Mouse (Mus musculus): ENCODE measurements at regions not wholly inside any gene's neighbourhood (a gene's known extent, or its start where the extent isn't known, plus 50 kb on each side); places are given as distances from the start of the nearest gene placed in this dataset.

GRCm38 (mm10) chr13:101153760-101154159 lies 320.5 kb upstream of the Slc30a5 start:
- TF ChIP-seq CTCF (IDR thresholded peaks at IDR 0.05) = no peak
- DNase-seq (ENCODE audit: low read depth, low spot score) = no peak
- ATAC-seq = no peak
- in situ Hi-C loops (cut with MboI; ENCODE audit: low pct_unique_long_range_greater_than_20kb) = loop anchor here (25.0 kb wide), 1 partner anchor 534 kb away; no protein-coding TSS in a partner anchor
- H3K27me3 ChIP-seq = no peaks in the 10 kb centered on the region
- CTCF ChIA-PET = no interaction called here
- POLR2A ChIA-PET = interaction anchor here (0.7 kb wide), 2 partner anchors 20 to 214 kb away, joined by 3 to 4 read pairs; no protein-coding TSS in a partner anchor

GRCm38 (mm10) chr13:101142761-101143160 lies 309.5 kb upstream of the Slc30a5 start:
- ChIA-PET POLR2A (no interaction called here), CTCF (no interaction called here)
- no peak for ATAC-seq
- no peaks in the 10 kb centered on the region for H3K27me3 ChIP-seq
- TF ChIP-seq CTCF (IDR thresholded peaks at IDR 0.05) = no peak
- in situ Hi-C loops (cut with MboI; ENCODE audit: low pct_unique_long_range_greater_than_20kb) = no loop called here
- no peak for DNase-seq (ENCODE audit: low read depth, low spot score)

- POLR2A ChIA-PET = no interaction called here
Measured at GRCm38 (mm10) chr13:101142104-101142735, 309.0 kb upstream of the Slc30a5 start.

GRCm38 (mm10) chr13:101129466-101129865 lies 296.2 kb upstream of the Slc30a5 start:
- CTCF ChIA-PET = no interaction called here
- DNase-seq (ENCODE audit: low read depth, low spot score) (no peak), ATAC-seq (no peak)
- POLR2A ChIA-PET = interaction anchor here (0.7 kb wide), 1 partner anchor 402 kb away, joined by 3 read pairs; no protein-coding TSS in a partner anchor
- H3K27me3 ChIP-seq = no peaks in the 10 kb centered on the region
- in situ Hi-C loops (cut with MboI; ENCODE audit: low pct_unique_long_range_greater_than_20kb) = no loop called here
- no peak for TF ChIP-seq CTCF (IDR thresholded peaks at IDR 0.05)

More at GRCm38 (mm10) chr13:101142104-101142735, 309.0 kb upstream of the Slc30a5 start:
- no peak for TF ChIP-seq CTCF (IDR thresholded peaks at IDR 0.05)
- in situ Hi-C loops (cut with MboI; ENCODE audit: low pct_unique_long_range_greater_than_20kb) = no loop called here
- DNase-seq (ENCODE audit: low read depth, low spot score) (no peak), ATAC-seq (no peak)
- H3K27me3 ChIP-seq = no peaks in the 10 kb centered on the region
- CTCF ChIA-PET = no interaction called here

GRCm38 (mm10) chr13:101127808-101128207 lies 294.6 kb upstream of the Slc30a5 start:
- no peak for TF ChIP-seq CTCF (IDR thresholded peaks at IDR 0.05)
- DNase-seq (ENCODE audit: low read depth, low spot score) (peak; percentile 37), ATAC-seq (no peak)
- in situ Hi-C loops (cut with MboI; ENCODE audit: low pct_unique_long_range_greater_than_20kb) = no loop called here
- CTCF ChIA-PET = no interaction called here
- POLR2A ChIA-PET = no interaction called here
- no peaks in the 10 kb centered on the region for H3K27me3 ChIP-seq

GRCm38 (mm10) chr13:101127262-101127661 lies 294.0 kb upstream of the Slc30a5 start:
- POLR2A ChIA-PET = no interaction called here
- in situ Hi-C loops (cut with MboI; ENCODE audit: low pct_unique_long_range_greater_than_20kb) = no loop called here
- CTCF ChIA-PET = no interaction called here
- H3K27me3 ChIP-seq = no peaks in the 10 kb centered on the region
- no peak for DNase-seq (ENCODE audit: low read depth, low spot score)
- TF ChIP-seq CTCF (IDR thresholded peaks at IDR 0.05) = no peak
- ATAC-seq = no peak

- ATAC-seq = no peak
Measured at GRCm38 (mm10) chr13:101117311-101117710, 284.1 kb upstream of the Slc30a5 start.

GRCm38 (mm10) chr13:101115296-101115695 lies 282.1 kb upstream of the Slc30a5 start:
- H3K27me3 ChIP-seq = peaks cover 3% of the 10 kb centered on the region
- no peak for ATAC-seq
- in situ Hi-C loops (cut with MboI; ENCODE audit: low pct_unique_long_range_greater_than_20kb) = no loop called here
- no peak for TF ChIP-seq CTCF (IDR thresholded peaks at IDR 0.05)
- no peak for DNase-seq (ENCODE audit: low read depth, low spot score)
- ChIA-PET POLR2A (no interaction called here), CTCF (no interaction called here)

More at GRCm38 (mm10) chr13:101117311-101117710, 284.1 kb upstream of the Slc30a5 start:
- peaks cover 3% of the 10 kb centered on the region for H3K27me3 ChIP-seq
- no peak for DNase-seq (ENCODE audit: low read depth, low spot score)
- in situ Hi-C loops (cut with MboI; ENCODE audit: low pct_unique_long_range_greater_than_20kb) = no loop called here
- peak; percentile 43 for TF ChIP-seq CTCF (IDR thresholded peaks at IDR 0.05)
- POLR2A ChIA-PET = no interaction called here
- CTCF ChIA-PET = interaction anchor here (1.6 kb wide), 1 partner anchor 274 kb away, joined by 3 read pairs; no protein-coding TSS in a partner anchor

GRCm38 (mm10) chr13:101112176-101112575 lies 278.9 kb upstream of the Slc30a5 start:
- CTCF ChIA-PET = no interaction called here
- ATAC-seq = no peak
- in situ Hi-C loops (cut with MboI; ENCODE audit: low pct_unique_long_range_greater_than_20kb) = no loop called here

GRCm38 (mm10) chr13:101111773-101112172 lies 278.5 kb upstream of the Slc30a5 start:
- CTCF ChIA-PET = no interaction called here
- POLR2A ChIA-PET = interaction anchor here (0.5 kb wide), 1 partner anchor 1137 kb away, joined by 4 read pairs; no protein-coding TSS in a partner anchor
- in situ Hi-C loops (cut with MboI; ENCODE audit: low pct_unique_long_range_greater_than_20kb) = no loop called here
- H3K27me3 ChIP-seq = peaks cover 3% of the 10 kb centered on the region
- ATAC-seq (no peak), DNase-seq (ENCODE audit: low read depth, low spot score) (no peak)
- TF ChIP-seq CTCF (IDR thresholded peaks at IDR 0.05) = no peak

More at GRCm38 (mm10) chr13:101112176-101112575, 278.9 kb upstream of the Slc30a5 start:
- POLR2A ChIA-PET = interaction anchor here (0.5 kb wide), 1 partner anchor 1136 kb away, joined by 4 read pairs; no protein-coding TSS in a partner anchor
- TF ChIP-seq CTCF (IDR thresholded peaks at IDR 0.05) = no peak
- DNase-seq (ENCODE audit: low read depth, low spot score) = no peak
- peaks cover 3% of the 10 kb centered on the region for H3K27me3 ChIP-seq

GRCm38 (mm10) chr13:101100621-101101020 lies 267.4 kb upstream of the Slc30a5 start:
- in situ Hi-C loops (cut with MboI; ENCODE audit: low pct_unique_long_range_greater_than_20kb) = no loop called here
- DNase-seq (ENCODE audit: low read depth, low spot score) = no peak
- no peak for ATAC-seq

More at GRCm38 (mm10) chr13:101100621-101101020, 267.4 kb upstream of the Slc30a5 start:
- H3K27me3 ChIP-seq = no peaks in the 10 kb centered on the region
- TF ChIP-seq CTCF (IDR thresholded peaks at IDR 0.05) = no peak
- POLR2A ChIA-PET = no interaction called here
- CTCF ChIA-PET = no interaction called here

Measured in Patski (cell line).